Mouse (Mus musculus) liver, adult 2 months (tissue): Measurements from ENCODE around the gene Cers5. TPM values are rescaled to one million over a fixed set of nuclear protein-coding genes. Genes with fewer than 3 reads are reported as not detected.
A peak's percentile ranks its signal among the peaks of the same experiment; 100 is the strongest.
"Not testable (repeated sequence)": the region's sequence is repeated elsewhere in the genome, so short reads cannot be mapped to it uniquely, and the experiment has no call there.

Experiments
- DNase-seq: peaks from one replicate; pipeline ENCODE4 v3.0.0-alpha.2; 2011; ENCODE audit warnings: low read depth, low spot score; ENCODE audit errors: extremely low read depth
- H3K27ac ChIP-seq: fragments of 200-500 bp; replicated peaks from 2 replicates; pipeline ENCODE4 v1.5.1; 2012; ENCODE audit warnings: low read depth, mild to moderate bottlenecking, control low read depth, inconsistent platforms, low read length; ENCODE audit not compliant: insufficient read depth
- H3K27me3 ChIP-seq: fragments of 200-500 bp; 2 replicates; pipeline ENCODE4 v1.6.1; 2012; ENCODE audit warnings: mild to moderate bottlenecking, moderate library complexity, low read length, inconsistent platforms; ENCODE audit not compliant: control insufficient read depth, insufficient read depth
- H3K36me3 ChIP-seq: fragments of 200-500 bp; 2 replicates; pipeline ENCODE4 v1.6.1; 2012; ENCODE audit warnings: low read length, inconsistent platforms; ENCODE audit not compliant: control insufficient read depth, insufficient read depth
- H3K4me1 ChIP-seq: fragments of 200-500 bp; 2 replicates; pipeline ENCODE4 v1.6.1; 2011; ENCODE audit warnings: low read length; ENCODE audit not compliant: control insufficient read depth, insufficient read depth
- H3K4me3 ChIP-seq: fragments of 200-500 bp; 2 replicates; pipeline ENCODE4 v1.5.1; 2011; ENCODE audit warnings: low read depth, mild to moderate bottlenecking, control low read depth, low read length, moderate library complexity; ENCODE audit not compliant: insufficient read depth
- H3K79me2 ChIP-seq: fragments of 200-500 bp; 2 replicates; pipeline ENCODE4 v1.6.1; 2012; ENCODE audit warnings: inconsistent platforms, mild to moderate bottlenecking, low read length, moderate library complexity; ENCODE audit not compliant: control insufficient read depth, insufficient read depth
- H3K9ac ChIP-seq: fragments of 200-500 bp; 2 replicates; pipeline ENCODE4 v1.6.1; 2012; ENCODE audit warnings: low read depth, mild to moderate bottlenecking, control low read depth, inconsistent platforms, low read length
- CTCF ChIP-seq: fragments of 200-500 bp; IDR thresholded peaks from 2 replicates; pipeline ENCODE4 v1.5.1; 2011; ENCODE audit warnings: low read depth, low read length, control low read depth
- POLR2A ChIP-seq: fragments of 200-500 bp; IDR thresholded peaks from 2 replicates; pipeline ENCODE4 v1.6.1; 2011; ENCODE audit warnings: low read length, control low read depth; ENCODE audit not compliant: insufficient read depth; ENCODE audit errors: extremely low read depth
- WGBS: fragments of 180-500 bp; shearing (Covaris S2); methylation state at CpG from one replicate; pipeline ENCODE4 v1.1.7; 2018; 5-methylcytosine and 5-hydroxymethylcytosine counted together
- polyA plus RNA-seq: library from polyadenylated mRNA; depleted of rRNA; stranded (reverse); fragments of >200 nt; gene quantifications from 2 replicates; pipeline ENCODE4 v1.2.3, GENCODE M21; 2012; rRNA removed
- total RNA-seq: library from RNA; depleted of rRNA; stranded (reverse); fragments of >200 nt; gene quantifications from 2 replicates; pipeline ENCODE4 v1.2.3, GENCODE M21; 2014; rRNA removed

Cers5 gene
- total RNA-seq: 3.2 and 3.8 TPM in 2 replicates
- 1.7 and 2.0 TPM in 2 replicates for polyA plus RNA-seq

DNA sequence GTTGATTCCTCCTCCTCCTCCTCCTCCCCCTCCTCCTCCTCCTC, at the start of gene Cers5:
Cers5 (minus strand) TSS at position 5 of the 44 bp plus-strand sequence.
- not testable (repeated sequence) for H3K36me3 ChIP-seq, H3K27me3 ChIP-seq, H3K79me2 ChIP-seq, H3K4me1 ChIP-seq, DNase-seq
- H3K27ac ChIP-seq: peak within 1 kb of the TSS; percentile 4; the same call in 1 of the 2 replicates
- peak within 1 kb of the TSS; percentile 72 for H3K9ac ChIP-seq
- peak within 1 kb of the TSS; percentile 79 for H3K4me3 ChIP-seq

DNA sequence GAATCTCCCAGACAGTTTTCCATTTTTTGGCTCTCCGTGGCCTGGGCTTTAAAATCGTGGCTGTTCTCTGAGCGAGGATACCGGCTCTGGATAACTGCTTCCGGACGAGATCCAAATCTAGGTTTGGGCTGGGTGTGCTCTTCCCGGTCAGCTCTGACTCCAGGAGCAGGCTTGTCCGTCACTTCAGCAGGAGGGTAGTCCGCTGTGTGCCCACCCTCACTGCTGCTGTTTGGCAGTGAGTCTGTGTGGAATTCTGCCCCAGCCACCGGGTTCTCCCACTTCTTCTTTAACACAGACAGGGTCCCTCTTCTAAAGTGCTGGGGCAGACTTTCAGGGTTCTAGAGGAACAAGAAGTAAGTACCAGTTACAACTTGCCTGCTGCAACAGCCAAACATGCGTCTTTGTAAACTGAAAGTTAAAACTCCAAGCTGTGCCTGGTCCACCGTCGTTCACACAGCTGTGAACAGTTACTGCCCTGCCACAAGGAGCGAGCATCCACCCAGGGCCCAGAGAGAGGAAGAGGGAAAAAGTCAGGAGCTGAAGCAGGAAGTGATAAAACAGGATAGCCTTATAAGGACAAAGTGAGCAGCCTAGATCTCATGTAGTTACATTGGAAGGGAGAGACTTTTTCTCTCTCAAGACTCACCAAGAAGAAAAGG, 47.1 kb upstream of the Cers5 start:
- Histone ChIP-seq H3K4me3 (peak overlapping the region; percentile 64), H3K79me2 (peaks cover 10% of the 10 kb centered on the region; the same call in 1 of the 2 replicates), H3K27me3 (no peaks in the 10 kb centered on the region), H3K27ac (peak overlapping the region; percentile 70), H3K4me1 (peaks cover 3% of the 10 kb centered on the region; the same call in 1 of the 2 replicates), H3K36me3 (peaks cover 6% of the 10 kb centered on the region), H3K9ac (peak overlapping the region; percentile 63)
- DNase-seq: no peak
- WGBS: 69% methylated on average over 14 of the region's 14 CpGs
- 0 out of 2 replicates have a peak, but pooled peaks have one; percentile 16 for TF ChIP-seq POLR2A
- TF ChIP-seq CTCF: no peak

DNA sequence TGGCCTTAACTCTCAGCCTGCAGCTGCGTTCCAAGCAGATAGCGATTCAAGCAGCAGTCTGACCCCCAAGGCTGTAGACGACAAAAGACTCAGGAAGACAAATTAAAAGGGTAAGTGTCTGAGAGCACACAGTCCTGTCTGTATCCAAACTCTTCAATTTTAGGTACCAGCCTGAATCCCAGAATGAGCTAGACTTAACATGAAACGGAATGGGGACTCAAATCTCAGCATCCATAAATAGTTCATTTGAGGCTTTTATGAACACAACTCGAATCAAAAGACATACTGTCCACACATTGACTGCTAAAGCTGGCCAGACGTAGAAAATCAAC, 46.4 kb upstream of the Cers5 start:
- Histone ChIP-seq H3K9ac (peak overlapping the region; percentile 18), H3K79me2 (peaks cover 12% of the 10 kb centered on the region; the same call in 1 of the 2 replicates), H3K36me3 (peaks cover 6% of the 10 kb centered on the region), H3K4me1 (peaks cover 3% of the 10 kb centered on the region; the same call in 1 of the 2 replicates), H3K4me3 (peak overlapping the region; percentile 64), H3K27ac (peak overlapping the region; percentile 67), H3K27me3 (no peaks in the 10 kb centered on the region)
- WGBS: 72% methylated on average over 6 of the region's 6 CpGs
- DNase-seq: no peak
- TF ChIP-seq CTCF: no peak
- no peak for TF ChIP-seq POLR2A

DNA sequence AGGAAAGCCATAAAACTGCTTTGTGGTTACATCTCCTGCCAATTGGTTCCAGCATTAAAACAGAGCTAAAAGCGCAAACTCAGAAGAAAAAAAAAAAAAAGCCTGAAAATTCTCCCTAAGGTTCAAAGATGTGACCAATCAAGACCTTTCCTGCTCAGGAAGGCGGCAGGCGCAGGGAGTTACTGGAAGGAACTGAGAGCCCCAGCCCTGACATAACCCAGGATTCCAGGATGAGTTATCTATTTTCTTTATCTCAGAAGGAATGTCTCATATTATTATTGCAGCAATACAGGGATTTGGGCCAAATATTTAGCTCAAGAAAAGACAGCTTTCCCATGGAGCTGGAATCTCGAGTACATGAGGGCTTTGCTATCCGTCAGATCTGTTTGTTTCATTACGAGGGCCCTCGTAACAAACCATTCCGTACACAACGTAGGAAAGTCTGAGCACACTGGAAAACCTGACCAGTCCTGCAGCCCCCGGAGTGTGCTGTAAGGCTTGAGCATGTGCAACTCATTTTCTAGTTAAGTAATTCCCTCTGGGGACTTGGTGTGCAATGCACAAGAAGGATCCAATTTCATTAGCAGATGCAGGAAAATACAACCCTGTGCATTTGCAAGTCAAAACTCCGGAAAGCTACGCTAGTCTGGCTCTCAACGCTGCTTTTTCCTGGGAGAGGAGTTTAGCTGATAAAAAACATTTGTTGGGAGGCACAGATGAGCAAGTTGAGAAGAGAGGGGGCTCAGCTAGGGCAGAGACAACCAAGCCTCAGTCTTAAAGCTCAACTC, 45.8 kb upstream of the Cers5 start:
- no peaks in the 10 kb centered on the region for H3K27me3 ChIP-seq
- H3K9ac ChIP-seq: peak overlapping the region; percentile 18
- peak overlapping the region; percentile 64 for H3K4me3 ChIP-seq
- peaks cover 14% of the 10 kb centered on the region; the same call in 1 of the 2 replicates for H3K79me2 ChIP-seq
- H3K4me1 ChIP-seq: peaks cover 3% of the 10 kb centered on the region; the same call in 1 of the 2 replicates
- H3K36me3 ChIP-seq: peaks cover 7% of the 10 kb centered on the region
- peak overlapping the region; percentile 67 for H3K27ac ChIP-seq
- no peak for TF ChIP-seq CTCF
- TF ChIP-seq POLR2A: no peak
- DNase-seq: no peak
- 73% methylated on average over 13 of the region's 13 CpGs for WGBS

DNA sequence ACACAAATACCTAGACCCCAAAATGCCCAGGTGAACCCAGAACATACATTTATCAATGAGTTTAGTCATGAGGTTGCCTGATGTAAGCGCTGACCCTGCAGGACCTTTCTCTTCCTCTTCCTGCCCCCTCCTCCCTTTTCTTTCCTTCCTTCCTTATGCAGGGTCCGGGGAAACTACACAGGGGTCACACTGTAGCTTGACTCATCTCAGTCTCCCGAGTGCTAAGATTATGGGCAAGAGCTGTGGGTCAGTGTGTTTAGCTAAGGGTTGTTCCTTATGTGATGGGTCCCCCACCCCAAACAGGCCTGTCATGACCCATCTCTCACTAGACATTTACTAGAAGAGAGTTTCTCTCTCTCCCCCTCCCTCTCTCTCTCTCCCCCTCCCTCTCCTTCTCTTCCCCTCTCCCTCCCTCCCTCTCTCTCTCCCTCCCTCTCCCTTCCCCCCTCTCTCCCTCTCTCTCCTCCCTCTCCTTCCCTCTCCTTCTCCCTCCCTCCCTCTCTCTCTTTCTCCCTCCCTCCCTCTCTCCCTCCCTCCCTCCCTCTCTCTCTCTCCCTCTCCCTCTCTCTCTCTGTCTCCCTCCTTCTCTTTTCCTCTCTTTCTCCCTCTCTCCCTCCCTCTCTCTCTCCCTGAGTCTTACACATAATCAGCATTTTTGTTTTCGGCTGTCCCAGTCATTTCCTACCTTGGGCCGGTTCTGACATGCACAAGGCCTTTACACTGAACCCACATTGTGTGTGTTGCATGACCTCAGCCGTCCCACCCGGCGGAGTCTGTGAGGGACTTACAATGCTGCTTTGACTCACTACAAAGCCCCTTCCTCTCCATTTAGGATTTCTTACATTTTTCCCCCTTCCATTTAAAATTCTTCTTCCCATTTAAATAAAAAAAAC, 44.9 kb upstream of the Cers5 start:
- no peak for DNase-seq

More for the DNA sequence above, 44.9 kb upstream of the Cers5 start:
- 71% methylated on average over 8 of the region's 8 CpGs for WGBS
- H3K4me1 ChIP-seq: peaks cover 3% of the 10 kb centered on the region; the same call in 1 of the 2 replicates
- peaks cover 7% of the 10 kb centered on the region for H3K36me3 ChIP-seq
- peaks cover 17% of the 10 kb centered on the region; the same call in 1 of the 2 replicates for H3K79me2 ChIP-seq
- H3K9ac ChIP-seq: peak overlapping the region; percentile 58; the same call in 1 of the 2 replicates
- 0 out of 2 replicates have a peak overlapping the region, but pooled peaks have one; percentile 43 for H3K27ac ChIP-seq
- H3K27me3 ChIP-seq: no peaks in the 10 kb centered on the region
- TF ChIP-seq POLR2A (no peak), CTCF (no peak)
- peak overlapping the region; percentile 38; the same call in 1 of the 2 replicates for H3K4me3 ChIP-seq
